Mouse (Mus musculus): Measurements from ENCODE around the gene Slc18a3. TPM values are rescaled to one million over a fixed set of nuclear protein-coding genes. Genes with fewer than 3 reads are reported as not detected.

Slc18a3 gene
- total RNA-seq (2021): not detected
- long read RNA-seq, experiment 1: 0 reads
- long read RNA-seq, experiment 2, partial matches to known transcripts: 0 of 1 reads
- long read RNA-seq, experiment 2, other reads (novel, unspliced or antisense): 0 of 1 reads

GRCm38 (mm10) chr14:32464601-32465505, at the start of gene Slc18a3:
Gene Slc18a3, minus strand, starts transcription at chr14:32464850.
- Histone ChIP-seq H3K4me3 (peak within 1 kb of the TSS; percentile 32; the same call in 1 of the 2 replicates), H3K27ac (no peak within 1 kb of the TSS)
- TF ChIP-seq CTCF (conservative IDR thresholded peaks at IDR 0.05): no peak
- DNase-seq (ENCODE audit: low spot score in 2 of 2): no peak

DNA sequence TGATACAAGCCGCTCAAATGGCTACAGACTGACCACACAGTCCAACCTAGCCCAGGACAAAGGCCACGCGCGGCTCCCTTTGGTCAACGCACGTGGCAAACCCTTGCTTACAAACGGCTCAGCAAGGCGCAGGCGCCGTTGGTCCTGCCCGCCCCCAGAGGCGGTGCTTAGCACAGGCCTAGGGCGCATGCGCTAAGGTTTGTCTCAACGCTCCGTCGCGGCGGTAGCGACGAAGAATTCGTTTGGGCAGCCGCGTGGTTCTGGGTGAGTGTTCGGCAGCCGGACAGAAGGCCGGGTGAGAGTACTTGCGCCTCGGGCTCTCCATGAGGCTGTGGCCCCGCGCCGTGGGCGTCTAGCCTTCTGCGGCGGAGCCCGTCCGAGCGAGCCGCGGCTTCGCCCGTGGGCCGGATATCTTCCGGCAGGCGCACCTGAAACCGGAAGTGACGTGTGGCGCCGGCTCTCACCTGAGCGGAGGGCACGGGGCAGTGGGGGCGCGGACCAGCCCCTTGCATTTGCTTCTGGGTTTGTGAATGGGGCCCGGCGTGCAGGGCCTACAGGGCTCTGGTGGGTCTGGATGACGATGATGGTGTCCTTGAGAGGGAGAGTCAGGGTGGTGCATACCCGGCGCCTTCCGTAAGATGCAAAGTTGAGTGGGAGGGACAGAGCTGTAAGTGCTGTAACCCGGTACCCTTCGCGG, 48.8 kb upstream of the Slc18a3 start, which contains the start of gene Ercc6:
Gene Ercc6, plus strand, starts transcription at position 186 of the 697 bp plus-strand sequence.
- Histone ChIP-seq H3K4me3 (peak within 1 kb of the TSS; percentile 94), H3K27ac (peak within 1 kb of the TSS; percentile 92)
- peak; percentile 91 to 94 for DNase-seq (ENCODE audit: low spot score in 2 of 2)
- TF ChIP-seq CTCF (conservative IDR thresholded peaks at IDR 0.05): peak; percentile 52

- peak overlapping the region; percentile 92 for H3K27ac ChIP-seq
Measured at GRCm38 (mm10) chr14:32512912-32513311, 48.3 kb upstream of the Slc18a3 start.

DNA sequence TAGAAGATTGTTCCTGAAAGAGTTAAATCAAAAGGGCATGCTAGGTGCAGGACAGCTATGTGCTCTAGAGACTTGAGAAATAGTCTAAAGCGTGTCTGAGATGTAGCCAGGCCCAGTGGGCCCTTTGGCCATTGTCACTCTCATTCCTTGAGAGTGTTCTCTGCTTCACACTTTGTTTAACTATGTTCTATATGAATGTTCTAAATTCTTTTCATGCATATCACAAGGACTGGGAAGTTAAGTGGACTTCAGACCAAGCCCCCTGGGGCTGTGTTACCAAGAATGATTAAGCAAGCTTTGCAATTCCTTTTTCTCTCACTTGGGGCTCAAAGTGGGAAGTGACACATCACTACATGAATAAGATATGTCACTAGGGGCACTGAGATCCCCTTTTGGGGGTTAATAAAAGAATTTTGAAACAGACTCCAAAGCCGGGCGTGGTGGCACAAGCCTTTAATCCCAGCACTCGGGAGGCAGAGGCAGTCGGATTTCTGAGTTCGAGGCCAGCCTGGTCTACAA, 44.9 kb upstream of the Slc18a3 start:
- no peak overlapping the region for H3K4me3 ChIP-seq
- no peak for DNase-seq (ENCODE audit: low spot score in 2 of 2)
- no peak for TF ChIP-seq CTCF (conservative IDR thresholded peaks at IDR 0.05)
- H3K27ac ChIP-seq: no peak overlapping the region

More at GRCm38 (mm10) chr14:32512912-32513311, 48.3 kb upstream of the Slc18a3 start:
- H3K4me3 ChIP-seq: peak overlapping the region; percentile 94
- no peak for DNase-seq (ENCODE audit: low spot score in 2 of 2)
- no peak for TF ChIP-seq CTCF (conservative IDR thresholded peaks at IDR 0.05)

DNA sequence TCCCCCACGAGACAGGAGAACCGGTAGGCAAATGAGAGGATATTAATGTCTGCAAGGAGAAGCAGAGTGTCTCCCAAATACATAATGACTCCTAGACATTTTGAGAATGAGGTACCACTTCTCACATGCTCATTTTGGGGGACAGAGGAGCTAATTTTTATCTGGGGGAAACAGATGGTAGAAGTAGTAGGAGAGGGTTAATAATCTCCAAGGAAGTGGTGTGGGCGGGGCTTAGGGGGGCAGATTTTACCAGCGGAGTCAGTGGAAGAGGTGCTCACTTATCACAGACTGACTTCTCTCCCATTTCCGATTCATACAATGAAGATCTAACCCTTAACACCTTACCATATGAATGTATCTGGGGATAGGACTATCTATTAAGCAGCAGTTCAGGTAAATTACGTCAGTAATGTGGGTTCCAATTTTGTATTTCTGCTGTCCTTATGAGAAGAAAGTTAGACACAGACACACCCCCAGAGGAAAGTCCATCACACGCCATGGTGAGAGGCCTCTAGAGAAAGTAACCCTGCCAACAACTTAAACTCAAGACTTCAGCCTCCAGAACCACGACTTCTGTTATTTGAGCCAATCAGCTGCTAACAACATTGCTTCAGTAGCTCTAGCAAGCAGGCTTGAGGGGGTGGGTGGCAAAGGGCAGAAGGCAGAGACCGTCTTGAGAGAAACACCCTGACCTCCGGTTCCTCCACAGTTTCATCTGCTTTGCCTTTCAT, 43.6 kb upstream of the Slc18a3 start:
- Histone ChIP-seq H3K27ac (no peak overlapping the region), H3K4me3 (no peak overlapping the region)
- TF ChIP-seq CTCF (conservative IDR thresholded peaks at IDR 0.05): no peak
- no peak for DNase-seq (ENCODE audit: low spot score in 2 of 2)

DNA sequence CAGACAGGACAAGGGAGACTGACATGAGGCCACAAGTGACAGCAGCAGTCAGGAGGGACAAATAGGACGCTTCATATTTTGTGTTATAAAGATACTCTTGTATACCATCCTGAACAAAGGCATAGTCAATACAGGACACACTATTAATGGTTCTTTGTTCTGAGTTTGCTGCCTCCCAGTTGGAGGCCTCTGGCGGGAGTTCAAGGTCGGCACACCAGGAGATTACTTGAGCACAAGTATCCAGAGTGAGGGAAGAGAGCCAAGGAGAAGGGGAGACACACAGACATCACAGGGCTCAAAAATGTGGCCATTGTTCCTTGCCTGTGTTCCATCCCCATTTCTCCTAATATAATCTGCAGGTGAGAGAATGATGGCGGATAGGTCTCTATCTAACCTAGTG, 42.6 kb upstream of the Slc18a3 start:
- no peak for DNase-seq (ENCODE audit: low spot score in 2 of 2)
- no peak for TF ChIP-seq CTCF (conservative IDR thresholded peaks at IDR 0.05)
- Histone ChIP-seq H3K4me3 (no peak overlapping the region), H3K27ac (no peak overlapping the region)

DNA sequence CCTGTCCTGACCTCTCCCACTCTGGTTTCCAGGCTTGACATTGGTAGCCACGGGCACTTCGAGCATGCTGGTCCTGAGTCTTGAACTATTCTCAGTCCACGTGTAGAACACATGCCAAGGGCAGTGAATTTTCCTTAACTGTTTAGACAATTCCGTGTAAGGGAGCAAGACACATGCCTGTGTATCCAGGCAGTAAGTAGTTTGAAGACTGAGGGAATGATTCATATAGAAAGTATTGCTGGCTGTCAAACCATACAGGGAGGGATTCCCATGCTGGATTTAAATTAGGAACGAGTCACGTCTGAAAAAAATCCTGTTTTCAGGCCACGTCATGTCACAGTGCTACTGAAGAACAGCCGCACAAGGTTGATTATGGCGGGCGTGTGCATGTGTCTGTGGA, 41.7 kb upstream of the Slc18a3 start:
- Histone ChIP-seq H3K27ac (no peak overlapping the region), H3K4me3 (no peak overlapping the region)
- no peak for TF ChIP-seq CTCF (conservative IDR thresholded peaks at IDR 0.05)
- DNase-seq (ENCODE audit: low spot score in 2 of 2): no peak

DNA sequence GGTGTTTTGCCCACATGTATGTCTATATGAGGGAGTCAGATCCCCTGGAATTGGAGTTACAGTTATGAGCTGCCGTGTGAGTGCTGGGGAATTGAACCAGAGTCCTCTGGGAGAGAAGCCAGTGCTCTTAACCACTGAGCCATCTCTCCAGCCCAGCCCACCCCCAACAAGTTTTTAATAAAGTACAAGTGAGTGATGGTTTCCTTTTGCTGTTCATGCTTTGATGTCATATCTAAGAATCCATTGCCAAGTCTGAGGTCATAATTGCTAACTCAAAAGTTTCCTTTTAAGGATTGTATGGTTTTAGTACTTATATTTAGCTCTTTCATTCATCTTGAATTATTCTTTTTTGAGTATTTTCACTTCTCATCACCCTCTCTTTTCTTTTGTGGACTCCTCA, 39.2 kb upstream of the Slc18a3 start:
- no peak for TF ChIP-seq CTCF (conservative IDR thresholded peaks at IDR 0.05)
- Histone ChIP-seq H3K4me3 (no peak overlapping the region), H3K27ac (no peak overlapping the region)
- DNase-seq (ENCODE audit: low spot score in 2 of 2): no peak

- Histone ChIP-seq H3K27ac (no peak overlapping the region), H3K4me3 (no peak overlapping the region)
- DNase-seq (ENCODE audit: low spot score in 2 of 2): no peak
- TF ChIP-seq CTCF (conservative IDR thresholded peaks at IDR 0.05): no peak
Measured at GRCm38 (mm10) chr14:32502764-32503688, 38.4 kb upstream of the Slc18a3 start.

GRCm38 (mm10) chr14:32501303-32501702, 36.7 kb upstream of the Slc18a3 start:
- no peak for TF ChIP-seq CTCF (conservative IDR thresholded peaks at IDR 0.05)
- no peak for DNase-seq (ENCODE audit: low spot score in 2 of 2)
- Histone ChIP-seq H3K27ac (no peak overlapping the region), H3K4me3 (no peak overlapping the region)

- DNase-seq (ENCODE audit: low spot score in 2 of 2): no peak
- Histone ChIP-seq H3K27ac (no peak overlapping the region), H3K4me3 (no peak overlapping the region)
- TF ChIP-seq CTCF (conservative IDR thresholded peaks at IDR 0.05): no peak
Measured at GRCm38 (mm10) chr14:32496115-32496850, 31.6 kb upstream of the Slc18a3 start.

All from layer of hippocampus, adult 2 months (tissue).